Mouse (Mus musculus): ENCODE measurements around the gene Ddias.

Ddias gene

DNA sequence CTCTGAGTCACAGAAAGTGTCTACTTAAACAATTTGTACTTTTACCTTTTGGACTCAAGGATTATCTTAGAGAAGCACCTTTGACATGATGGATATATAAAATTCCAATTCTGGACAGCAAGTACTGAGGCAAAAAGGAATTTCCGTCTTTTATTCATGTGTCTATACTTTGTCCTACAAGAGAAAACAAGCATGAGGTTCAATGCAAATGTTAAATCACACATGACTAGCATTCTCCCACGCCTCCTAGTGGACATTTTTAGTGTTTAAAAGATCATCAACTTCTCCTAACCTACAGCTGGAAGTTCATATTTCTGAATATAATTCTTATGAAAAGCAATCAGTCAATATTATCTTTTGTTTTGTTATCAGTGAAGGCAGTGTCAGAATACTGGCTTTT, 7.5 kb downstream of the Ddias start:
- no peak for DNase-seq (ENCODE audit: low spot score)

DNA sequence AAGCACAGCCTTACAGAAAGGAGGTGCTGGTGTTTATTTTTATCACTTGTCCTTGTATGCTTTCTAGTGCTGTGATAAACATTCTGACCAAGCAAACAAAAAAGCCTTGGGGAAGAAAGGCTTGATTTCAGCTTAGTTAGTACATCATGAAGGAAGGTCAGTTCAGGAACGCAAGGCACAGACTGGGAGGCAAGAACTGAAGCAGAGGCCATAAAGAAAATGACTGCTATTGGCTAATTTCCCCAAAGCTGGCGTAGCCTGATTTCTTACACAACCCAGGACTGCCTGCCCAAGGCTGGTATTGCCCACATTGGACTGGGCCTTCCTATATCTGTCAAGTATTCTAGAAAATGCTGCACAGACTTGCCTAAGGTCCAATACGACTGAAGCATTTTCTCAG, 25.8 kb downstream of the Ddias start:
- no peak for DNase-seq (ENCODE audit: low spot score)

DNA sequence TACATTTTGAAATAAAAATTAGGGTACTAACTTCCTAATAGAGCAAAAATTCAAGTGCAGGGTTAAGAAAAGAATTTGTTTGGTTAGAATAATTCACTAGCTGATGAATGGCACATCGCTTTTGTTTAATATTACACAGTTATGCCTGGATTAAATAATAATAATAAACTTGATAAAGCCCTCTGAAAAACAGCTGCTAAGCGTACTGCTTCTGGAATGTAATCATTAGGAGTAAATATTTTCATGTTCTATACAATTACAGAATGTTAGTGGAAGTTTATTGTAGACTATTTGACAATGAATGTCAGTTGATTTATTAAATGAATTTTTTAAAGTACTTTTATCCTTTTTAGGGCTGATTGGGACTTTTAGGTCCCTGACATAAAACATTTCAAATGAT, 31.8 kb downstream of the Ddias start:
- no peak for DNase-seq (ENCODE audit: low spot score)

DNA sequence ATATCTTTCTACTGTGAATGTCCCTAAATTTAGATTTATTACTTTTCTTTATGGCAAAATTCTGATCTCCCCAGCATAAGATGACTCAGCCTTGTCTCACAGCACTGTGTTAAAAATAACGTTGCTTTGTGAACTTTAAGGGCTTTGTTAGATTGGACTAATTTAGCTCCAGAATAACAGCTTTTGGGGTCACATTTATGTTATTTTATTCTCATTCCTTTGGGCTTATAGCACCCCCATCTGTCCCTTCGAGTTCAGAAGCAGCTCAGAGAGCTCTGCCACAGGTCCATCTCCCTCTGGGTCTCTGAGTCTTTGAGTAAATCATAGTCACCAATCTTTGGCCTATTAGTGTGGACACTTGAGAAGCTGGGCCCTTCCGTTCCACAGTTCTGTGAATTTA, 36.1 kb downstream of the Ddias start:
- DNase-seq (ENCODE audit: low spot score) = no peak

DNA sequence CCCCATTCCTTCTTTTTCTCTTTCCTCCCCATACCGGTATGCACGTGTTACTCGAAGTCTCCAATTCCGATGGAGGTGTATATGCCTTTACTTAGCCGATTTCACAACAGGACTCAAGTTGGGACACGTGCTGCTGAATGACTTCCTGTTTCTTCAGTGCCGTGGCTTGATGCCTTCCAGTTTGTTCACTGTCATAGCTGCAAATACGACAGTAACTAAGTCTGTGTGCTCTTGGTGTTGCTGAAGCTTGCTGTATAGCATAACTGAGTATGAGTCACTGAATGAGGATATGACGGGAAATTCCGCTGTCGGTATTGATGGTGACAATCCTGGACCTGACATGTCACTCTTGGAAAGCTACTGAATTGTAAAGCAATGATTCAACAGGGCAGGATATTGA, 36.8 kb downstream of the Ddias start:
- DNase-seq (ENCODE audit: low spot score) = no peak

DNA sequence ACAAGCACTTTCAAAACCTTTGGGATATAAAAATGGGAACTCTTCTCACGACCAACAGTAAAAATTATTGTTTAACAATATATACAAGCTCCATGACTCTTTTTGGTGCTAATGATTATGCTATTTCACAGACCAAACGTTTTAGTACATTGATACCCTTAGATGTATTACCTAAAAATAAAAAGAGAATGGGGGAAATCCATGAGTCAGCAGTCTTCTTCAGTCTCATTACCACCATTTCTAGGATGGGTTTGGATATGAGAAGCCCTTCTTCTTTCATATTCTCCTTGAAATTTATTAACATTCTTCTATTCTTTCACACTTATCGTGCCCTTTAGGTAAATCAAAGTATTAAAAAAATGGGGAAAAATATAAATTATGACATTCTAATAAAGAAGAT, 37.6 kb downstream of the Ddias start:
- DNase-seq (ENCODE audit: low spot score) = no peak

DNA sequence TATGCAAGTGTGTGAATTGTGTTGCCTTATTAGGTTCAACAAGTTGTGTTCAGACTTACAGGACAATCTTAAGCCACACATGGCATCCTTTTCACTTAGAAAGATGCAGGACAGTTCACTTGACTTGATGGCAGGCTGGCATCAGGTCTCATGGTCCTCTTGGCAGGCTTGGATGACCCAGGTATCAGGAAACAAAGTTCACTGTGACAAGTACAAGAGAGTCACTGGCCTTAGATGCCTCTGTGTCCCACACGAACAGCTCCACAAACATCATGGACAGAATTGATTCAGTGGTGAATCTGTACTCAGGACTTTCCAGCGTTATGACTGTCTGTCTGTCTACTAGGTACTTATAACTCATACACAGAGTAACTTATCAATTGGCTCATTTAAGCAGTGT, 39.7 kb downstream of the Ddias start:
- no peak for DNase-seq (ENCODE audit: low spot score)

DNA sequence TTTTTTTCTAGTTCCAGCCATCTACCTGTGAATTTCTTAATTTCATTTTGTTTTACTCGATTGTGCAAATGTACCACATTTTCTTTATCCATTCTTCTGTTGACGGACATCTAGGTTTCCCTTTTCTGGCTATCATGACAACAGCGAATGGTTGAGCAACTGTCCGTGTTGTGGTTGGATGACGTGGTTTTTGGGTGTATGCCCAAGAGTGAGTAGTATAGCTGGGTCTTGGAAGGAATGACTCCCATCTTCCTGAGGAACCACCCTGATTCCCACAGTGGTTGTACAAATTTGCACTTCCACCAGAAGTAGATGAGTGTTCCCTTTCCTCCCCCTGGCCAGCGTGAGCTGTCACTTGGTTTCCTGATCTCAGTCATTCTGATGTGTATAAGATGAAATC, 41.7 kb downstream of the Ddias start:
- DNase-seq (ENCODE audit: low spot score) = no peak

DNA sequence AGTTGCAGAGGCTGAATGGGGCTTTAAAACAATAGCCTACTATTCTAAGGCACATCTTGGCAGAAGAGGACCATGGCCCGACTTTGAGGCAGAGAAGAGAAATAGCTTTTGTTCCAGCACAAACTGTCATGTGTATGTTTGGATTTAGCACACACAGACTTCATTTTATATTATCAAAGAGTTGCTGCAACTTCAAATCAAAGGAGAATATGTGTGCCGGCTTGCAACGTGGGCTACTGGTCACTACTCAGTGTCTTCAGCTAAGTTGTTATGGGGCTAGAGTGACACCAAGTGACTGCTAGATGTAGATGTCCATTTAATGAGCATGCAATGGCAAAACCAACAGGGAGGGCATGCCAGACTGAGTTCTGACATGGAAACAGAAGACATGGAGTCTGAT, 46.1 kb downstream of the Ddias start:
- DNase-seq (ENCODE audit: low spot score) = no peak

DNA sequence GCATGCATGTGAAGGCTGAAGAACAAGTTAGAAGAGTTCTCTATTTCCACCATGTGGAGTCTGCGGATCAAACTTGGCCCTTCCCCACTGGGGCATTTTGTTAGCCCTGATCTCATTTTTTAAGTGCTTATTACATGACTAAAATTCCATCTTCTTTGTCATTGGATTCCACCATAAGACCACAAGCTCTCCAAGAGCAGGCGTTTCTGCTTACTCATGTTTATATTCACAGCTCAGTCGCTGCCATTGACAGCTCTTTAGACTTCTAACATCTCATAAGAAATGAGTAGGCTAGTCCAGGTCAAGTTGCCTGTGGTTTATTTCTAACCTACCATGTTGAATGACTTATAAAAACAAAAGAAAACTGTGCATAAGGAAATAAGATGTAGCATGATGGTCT, 47.8 kb downstream of the Ddias start:
- no peak for DNase-seq (ENCODE audit: low spot score)

DNA sequence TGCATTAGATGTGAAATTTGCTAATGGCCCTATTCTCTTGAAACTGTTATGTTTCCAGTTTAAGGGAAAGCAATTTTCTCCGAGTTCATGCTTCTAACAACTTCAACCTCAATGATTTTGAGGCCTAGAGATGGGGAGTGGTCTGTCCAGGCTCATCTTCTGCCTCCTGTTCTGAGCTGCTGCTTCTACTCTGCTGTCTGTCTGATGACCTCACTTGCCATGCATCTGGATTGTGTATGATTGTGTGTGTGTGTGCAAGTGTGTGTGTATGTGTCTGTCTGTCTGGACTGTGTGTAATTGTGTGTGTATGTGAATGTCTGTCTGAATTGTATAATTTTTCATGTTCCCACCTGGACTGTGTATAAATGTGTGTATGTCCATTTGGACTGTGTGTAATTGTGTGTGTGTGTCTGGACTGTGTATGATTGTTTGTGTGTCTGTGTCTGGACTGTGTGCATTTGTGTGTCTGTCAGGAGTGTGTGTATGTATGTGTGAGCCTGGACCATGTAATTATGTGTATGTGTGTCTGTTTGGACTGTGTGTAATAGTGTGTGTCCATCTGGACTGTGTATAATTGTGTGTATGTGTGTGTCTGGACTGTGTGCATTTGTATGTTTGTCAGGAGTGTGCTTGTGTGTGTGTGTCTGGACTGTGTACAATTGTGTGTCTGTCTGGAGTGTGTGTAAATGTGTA, 51.5 kb downstream of the Ddias start:
- DNase-seq (ENCODE audit: low spot score) = no peak

DNA sequence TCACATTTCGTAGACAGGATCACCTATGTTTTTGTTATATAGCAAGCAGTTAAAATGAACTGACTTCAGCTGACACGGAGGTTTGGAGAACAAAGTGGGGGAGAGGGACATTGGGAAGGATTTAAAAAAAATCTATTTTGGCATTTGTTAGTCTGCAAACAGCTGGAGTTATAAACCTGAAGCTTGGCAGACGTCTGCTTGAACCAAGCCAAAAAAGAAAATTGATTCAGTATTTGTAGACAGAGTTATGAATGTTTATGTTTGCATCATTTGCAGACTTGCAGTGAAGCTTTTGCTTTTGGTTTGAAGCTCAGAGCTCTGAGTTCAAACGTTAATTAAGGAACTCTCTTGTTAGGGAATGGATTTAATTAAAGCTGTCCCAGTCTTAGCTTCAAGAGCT, 52.2 kb downstream of the Ddias start:
- no peak for DNase-seq (ENCODE audit: low spot score)

DNA sequence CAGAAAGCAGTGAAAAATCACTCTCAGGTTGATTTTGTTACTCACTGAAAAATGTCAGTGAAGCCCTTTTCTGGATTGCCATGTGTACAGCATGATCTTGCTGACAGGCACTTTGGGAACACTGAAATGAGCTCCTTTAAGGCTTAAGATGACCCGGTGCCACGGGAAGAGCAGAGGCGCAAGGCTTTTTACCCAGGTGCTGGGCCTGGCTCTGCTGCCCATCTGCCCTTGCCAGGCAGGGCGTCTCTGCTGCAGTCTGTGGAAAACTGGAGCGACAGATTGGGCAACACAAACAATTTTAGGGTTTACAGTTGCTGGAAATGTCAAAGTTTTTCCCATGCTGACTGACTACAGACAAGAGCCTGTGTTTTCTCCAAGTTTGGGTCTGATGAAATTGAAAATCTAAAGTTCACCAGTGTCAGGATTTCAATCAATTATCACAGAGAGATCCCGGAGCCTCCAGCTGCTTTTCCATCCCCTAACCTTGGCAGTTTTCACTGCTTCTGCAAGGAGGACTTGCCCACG, 53.0 kb downstream of the Ddias start:
- DNase-seq (ENCODE audit: low spot score) = no peak

DNA sequence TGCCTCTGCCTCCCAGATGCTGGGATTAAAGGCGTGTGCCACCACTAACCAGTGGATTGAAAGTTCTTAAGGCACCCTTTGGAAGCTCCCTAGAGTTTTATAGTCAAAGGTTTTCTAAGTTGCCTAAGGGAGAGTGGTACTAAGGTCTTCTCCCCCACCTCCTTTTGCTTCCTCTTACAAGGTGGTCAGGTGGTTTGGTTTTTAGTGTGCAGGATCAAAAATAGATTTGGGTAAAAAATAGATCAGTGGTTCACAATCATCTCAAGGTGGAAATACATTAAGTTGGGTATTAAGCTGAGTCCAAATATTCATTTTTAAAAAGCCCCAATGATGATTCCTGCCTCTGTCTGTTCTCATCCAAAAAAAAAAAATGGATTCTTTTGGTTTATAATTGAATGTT, 53.6 kb downstream of the Ddias start:
- DNase-seq (ENCODE audit: low spot score) = no peak

DNA sequence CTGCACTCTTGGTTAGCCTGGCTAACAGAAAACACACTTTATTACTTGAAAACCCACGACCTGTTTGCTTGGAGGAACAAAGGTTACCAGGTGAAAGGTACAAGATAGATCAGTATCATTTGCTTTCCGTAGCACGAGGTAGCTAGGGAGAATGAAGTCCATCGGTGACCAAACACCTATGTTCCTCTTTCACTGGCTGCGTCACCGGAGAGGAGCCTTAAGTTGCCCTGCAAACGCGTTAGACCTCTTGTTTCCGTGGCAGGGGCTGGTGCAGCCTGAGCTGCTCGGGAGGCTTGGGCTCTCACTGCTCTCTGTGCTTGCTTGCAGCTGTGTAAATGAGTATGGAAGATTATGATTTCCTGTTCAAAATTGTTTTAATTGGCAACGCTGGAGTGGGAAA, 54.4 kb downstream of the Ddias start:
- DNase-seq (ENCODE audit: low spot score) = no peak

DNA sequence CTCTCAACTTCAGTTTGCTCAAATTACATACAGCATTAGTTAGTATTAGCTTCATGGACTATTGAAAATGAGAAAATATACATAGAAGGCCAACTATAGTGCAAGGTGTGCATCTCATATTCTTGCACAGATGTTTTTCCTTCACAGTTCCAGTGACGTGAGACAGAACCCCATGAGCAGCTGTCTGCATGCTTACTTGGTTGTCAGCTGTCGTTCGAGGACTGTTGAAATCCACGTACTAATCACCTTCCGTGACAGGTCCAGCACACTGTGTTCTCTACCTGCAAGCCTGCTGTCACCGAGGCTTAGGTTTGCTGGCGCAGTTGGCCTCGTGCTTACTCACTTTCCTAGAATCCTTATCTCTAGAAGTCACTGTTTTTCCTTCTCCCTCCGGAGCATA, 56.2 kb downstream of the Ddias start:
- no peak for DNase-seq (ENCODE audit: low spot score)

DNA sequence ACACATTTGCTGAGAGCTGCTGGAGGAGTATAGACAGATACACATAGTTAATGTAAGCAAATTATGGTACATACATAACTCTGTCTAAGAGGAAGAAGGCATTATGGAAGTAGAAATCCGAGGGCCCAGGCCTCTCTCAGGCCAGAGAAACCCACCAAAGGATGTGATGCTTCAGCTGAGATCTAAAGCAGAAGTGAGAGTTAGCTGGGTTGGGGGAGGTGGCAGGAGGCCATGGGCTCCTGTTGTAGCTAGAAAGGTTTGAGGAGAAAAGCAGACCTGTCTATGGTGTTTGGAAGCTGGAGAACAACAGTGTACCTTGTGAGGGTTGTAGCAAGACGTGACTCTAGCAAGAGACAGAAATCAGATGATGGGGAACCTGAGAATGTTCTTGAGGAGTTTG, 56.8 kb downstream of the Ddias start:
- no peak for DNase-seq (ENCODE audit: low spot score)

DNA sequence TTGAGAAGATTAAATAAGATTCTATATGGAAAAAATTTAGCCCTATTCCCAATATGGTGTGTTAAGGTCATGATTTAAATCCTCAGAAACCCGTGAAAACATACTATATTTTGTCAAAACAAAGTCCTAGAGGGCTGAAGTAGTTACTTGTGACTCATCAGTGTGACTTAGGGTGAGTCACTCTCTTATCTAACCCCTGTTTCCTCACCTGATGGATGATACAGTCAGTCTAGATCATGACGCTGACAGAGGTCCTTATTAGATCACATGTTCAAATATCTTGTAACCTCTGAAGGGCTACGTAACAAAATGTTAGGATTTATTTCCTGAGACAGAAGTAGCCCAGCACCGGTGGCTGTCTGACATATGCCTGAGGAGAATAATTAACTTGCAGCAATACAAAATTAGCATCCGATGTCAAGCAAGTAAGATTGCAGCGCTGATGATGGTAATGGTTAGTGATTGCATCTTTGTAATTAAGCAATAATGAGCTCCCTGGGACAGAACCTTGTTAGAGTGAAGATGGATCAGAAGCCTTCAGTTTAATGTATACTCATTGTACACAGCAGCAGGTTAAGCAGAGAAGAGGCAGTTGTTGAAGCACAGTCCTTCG, 62.3 kb downstream of the Ddias start:
- no peak for DNase-seq (ENCODE audit: low spot score)
